Mouse (Mus musculus) erythroblast, embryonic 14.5 days (primary cell): ENCODE data around the gene Trpc2.

Experiments
- GATA1 ChIP-seq: IDR thresholded peaks from 2 replicates; pipeline ENCODE4 v1.6.1; 2012; ENCODE audit warnings: low read length, inconsistent platforms, mixed read lengths
- TAL1 ChIP-seq: IDR thresholded peaks from 3 replicates; pipeline ENCODE4 v1.6.1; 2012; ENCODE audit warnings: low read length, inconsistent platforms, mixed read lengths

DNA sequence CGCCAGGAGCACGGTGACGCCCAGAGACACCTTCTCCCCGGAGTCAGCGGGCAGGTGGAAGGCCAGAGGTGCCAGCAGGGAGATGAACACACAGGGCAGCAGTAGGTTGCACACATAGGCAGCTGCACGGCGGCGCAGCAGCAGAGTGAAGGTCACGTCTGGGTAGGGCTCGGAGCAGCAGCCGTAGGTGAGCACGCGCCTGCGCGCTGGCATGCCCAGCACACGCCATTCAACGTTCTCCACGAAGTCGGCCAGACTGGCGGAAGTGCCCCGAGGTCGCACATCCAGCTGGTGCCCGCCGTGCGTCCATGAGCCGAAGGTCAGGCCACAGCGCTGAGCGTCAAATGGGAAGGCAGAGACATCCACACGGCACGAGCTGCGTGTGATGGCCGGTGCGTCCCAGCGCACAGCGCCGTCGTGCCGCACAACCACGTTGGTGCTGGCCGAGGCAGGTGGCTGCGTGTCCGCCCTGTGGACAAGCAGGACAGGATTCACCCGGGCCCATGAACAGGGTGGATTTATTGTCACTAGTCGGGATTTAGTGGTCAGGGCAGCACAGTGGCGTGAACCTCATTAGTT, 30.3 kb downstream of the Trpc2 start:
- TF ChIP-seq TAL1 = no peak
- TF ChIP-seq GATA1 = no peak
